Mouse (Mus musculus) CH12.LX (cell line): Measurements from ENCODE around the gene A830018L16Rik.

ENCODE experiments used
- CTCF ChIP-seq, 2 experiments: IDR thresholded peaks in 1 of 2; conservative IDR thresholded peaks in 1 of 2; 2 replicates each; pipeline ENCODE4 v1.5.1; 2011 to 2012; ENCODE audit warnings: low read depth in 2 of 2, low read length in 2 of 2, improper control_type of control experiment in 1 of 2, inconsistent platforms in 1 of 2, mild to moderate bottlenecking in 1 of 2, moderate library complexity in 1 of 2
- E2F4 ChIP-seq: IDR thresholded peaks from 2 replicates; pipeline ENCODE4 v1.6.1; 2011; ENCODE audit warnings: low read depth, low read length, improper control_type of control experiment; ENCODE audit not compliant: insufficient replicate concordance
- EP300 ChIP-seq: IDR thresholded peaks from 2 replicates; pipeline ENCODE4 v1.6.1; 2011; ENCODE audit warnings: low read length, improper control_type of control experiment
- HCFC1 ChIP-seq: IDR thresholded peaks from 2 replicates; pipeline ENCODE4 v1.6.1; 2012; ENCODE audit warnings: low read depth, mild to moderate bottlenecking, inconsistent platforms, low read length, improper control_type of control experiment
- MEF2A ChIP-seq: IDR thresholded peaks from 2 replicates; pipeline ENCODE4 v1.6.1; 2014; ENCODE audit warnings: low read depth, mild to moderate bottlenecking, inconsistent platforms, low read length, improper control_type of control experiment, borderline replicate concordance
- POLR2A ChIP-seq: IDR thresholded peaks from 2 replicates; pipeline ENCODE4 v1.6.1; 2011; ENCODE audit warnings: low read depth, mild to moderate bottlenecking, improper control_type of control experiment, low read length
- POLR2AphosphoS2 ChIP-seq: IDR thresholded peaks from 2 replicates; pipeline ENCODE4 v1.6.1; 2011; ENCODE audit warnings: low read depth, low read length, improper control_type of control experiment
- SIN3A ChIP-seq: IDR thresholded peaks from 2 replicates; pipeline ENCODE4 v1.6.1; 2012; ENCODE audit warnings: low read length, improper control_type of control experiment, inconsistent platforms
- TBP ChIP-seq: conservative IDR thresholded peaks from 2 replicates; pipeline ENCODE4 v1.6.1; 2011; ENCODE audit warnings: low read depth, low read length, improper control_type of control experiment
- ZMIZ1 ChIP-seq: IDR thresholded peaks from 2 replicates; pipeline ENCODE4 v1.6.1; 2012; ENCODE audit warnings: low read depth, mild to moderate bottlenecking, inconsistent platforms, low read length, improper control_type of control experiment

DNA sequence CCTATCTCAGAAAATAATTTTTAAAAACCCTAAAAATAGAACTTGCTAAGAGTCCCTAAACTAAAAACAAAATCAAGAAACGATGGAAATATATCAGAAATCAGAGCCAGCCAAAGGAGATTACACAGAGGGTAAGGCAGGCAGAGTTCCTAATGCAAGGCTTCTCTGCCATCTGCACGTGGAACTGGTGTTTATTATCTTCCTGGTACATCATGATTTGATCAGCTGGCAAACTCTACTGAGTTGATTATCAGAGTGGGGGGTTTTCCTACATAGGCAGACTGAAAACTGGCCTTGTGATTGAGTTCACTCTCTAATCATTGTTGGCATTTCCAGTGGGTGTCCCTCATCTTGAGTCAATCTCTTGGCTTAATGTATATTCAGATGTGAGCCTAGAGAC, 583.7 kb downstream of the A830018L16Rik start:
- TF ChIP-seq MEF2A = no peak
- TF ChIP-seq CTCF (conservative IDR thresholded peaks at IDR 0.05 in 1 of 2, IDR thresholded peaks at IDR 0.05 in 1 of 2; ENCODE audit: low read depth in 2 of 2, low read length in 2 of 2) = no peak
- no peak for TF ChIP-seq ZMIZ1
- TF ChIP-seq SIN3A = no peak
- no peak for TF ChIP-seq TBP
- no peak for TF ChIP-seq EP300
- no peak for TF ChIP-seq E2F4
- TF ChIP-seq HCFC1 = no peak
- TF ChIP-seq POLR2A = no peak
- TF ChIP-seq POLR2AphosphoS2 = no peak
